Mouse (Mus musculus) heart, adult 2 months (tissue): ENCODE measurements around the gene Tcf23.

Experiments
- CTCF ChIP-seq: fragments of 200-600 bp; IDR thresholded peaks from 2 replicates; pipeline ENCODE4 v1.8.1; 2022; ENCODE audit warnings: antibody characterized with exemption, mild to moderate bottlenecking, moderate library complexity
- EP300 ChIP-seq: fragments of 200-500 bp; IDR thresholded peaks from 2 replicates; pipeline ENCODE4 v1.6.1; 2011; ENCODE audit warnings: low read depth, low read length, control low read depth; ENCODE audit not compliant: insufficient read depth
- POLR2A ChIP-seq: fragments of 200-500 bp; IDR thresholded peaks from 2 replicates; pipeline ENCODE4 v1.6.1; 2011; ENCODE audit warnings: mild to moderate bottlenecking, low read depth, low read length, control low read depth; ENCODE audit not compliant: insufficient read depth

- TF ChIP-seq POLR2A = peak; percentile 90
- TF ChIP-seq CTCF = peak; percentile 35
- TF ChIP-seq EP300 = 0 out of 2 replicates have a peak, but pooled peaks have one; percentile 50
Observed at GRCm38 (mm10) chr5:30949654-30950326, 18.7 kb upstream of the Tcf23 start.
